Mouse (Mus musculus): Measurements from ENCODE around the gene Spata25.

- TF ChIP-seq CTCF (IDR thresholded peaks at IDR 0.05; ENCODE audit: control insufficient read depth, insufficient read depth, insufficient read length) (no peak), USF1 (IDR thresholded peaks at IDR 0.05; ENCODE audit: low read depth) (no peak), MYOG (IDR thresholded peaks at IDR 0.05; ENCODE audit: control insufficient read depth, extremely low read depth, insufficient read length) (no peak)
These were observed 42.6 kb downstream of the Spata25 start, which contains the start of gene Snx21 for GRCm38 (mm10) chr2:164785481-164786387.
